Mouse (Mus musculus) bone marrow, adult 2 months (tissue): ENCODE measurements at regions not wholly inside any gene's neighbourhood (a gene's known extent, or its start where the extent isn't known, plus 50 kb on each side); places are given as distances from the start of the nearest gene placed in this dataset.

ENCODE experiments used
- CTCF ChIP-seq: fragments of 200-500 bp; IDR thresholded peaks from 2 replicates; pipeline ENCODE4 v1.5.1; 2011; ENCODE audit warnings: low read length, control low read depth; ENCODE audit not compliant: control insufficient read depth, insufficient read depth
- POLR2A ChIP-seq: fragments of 200-500 bp; IDR thresholded peaks from 2 replicates; pipeline ENCODE4 v1.6.1; 2011; ENCODE audit warnings: low read depth, mild to moderate bottlenecking, control low read depth, low read length, borderline replicate concordance; ENCODE audit not compliant: control insufficient read depth

DNA sequence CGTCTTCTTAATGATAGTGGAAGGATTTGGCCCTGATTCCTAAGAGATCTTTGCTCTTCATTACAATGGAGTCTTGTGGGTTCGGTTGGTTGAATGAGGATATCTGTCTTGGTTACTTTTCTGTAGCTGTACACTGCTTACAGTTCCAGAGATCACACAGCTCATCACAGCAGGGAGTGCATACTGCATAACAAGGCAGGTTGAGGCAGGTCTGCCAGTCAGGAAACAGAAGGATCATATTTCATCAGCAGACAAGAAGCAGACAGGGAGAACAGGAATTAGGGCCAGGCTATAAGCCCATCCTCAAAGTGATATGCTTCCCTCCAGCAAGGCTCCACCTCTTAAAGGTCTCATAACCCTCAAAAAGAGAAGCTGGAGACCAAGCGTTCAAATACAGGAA lies 150.4 kb downstream of the Otoa start:
- TF ChIP-seq CTCF (no peak), POLR2A (no peak)
